Mouse (Mus musculus) hematopoietic multipotent progenitor cell, adult 10-12 weeks (in vitro differentiated cells): ENCODE measurements around the gene Olfr23. TPM values are rescaled to one million over a fixed set of nuclear protein-coding genes. Genes with fewer than 3 reads are reported as not detected.

Experiments used
- polyA plus RNA-seq: library from polyadenylated mRNA; stranded (reverse); fragments of >175 nt; gene quantifications from 2 replicates; pipeline ENCODE4 v1.2.3, GENCODE M21; 2012; ENCODE audit warnings: low replicate concordance

Gene Olfr23
- not detected in 2 replicates for polyA plus RNA-seq

DNA sequence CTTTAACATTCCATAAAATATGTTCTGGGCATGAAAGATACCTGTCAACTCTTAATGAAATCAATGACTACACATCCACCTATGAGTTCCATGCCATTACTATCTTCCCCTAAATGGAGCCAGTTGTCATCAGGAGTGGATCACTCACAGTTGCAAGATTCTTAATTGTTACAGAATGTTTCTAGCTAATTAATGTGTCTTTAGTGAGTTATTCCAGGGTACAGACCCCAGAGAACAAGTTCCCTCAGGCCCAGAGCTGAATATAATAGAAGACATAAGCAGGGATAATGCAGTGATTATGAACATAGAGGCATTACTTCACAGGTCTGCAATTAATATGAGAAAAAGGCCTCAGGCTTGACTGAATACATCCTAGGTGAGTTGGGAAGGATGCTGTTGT, at the start of gene Olfr23:
Gene Olfr23, plus strand, starts transcription at position 301 of the 400 bp plus-strand sequence.

DNA sequence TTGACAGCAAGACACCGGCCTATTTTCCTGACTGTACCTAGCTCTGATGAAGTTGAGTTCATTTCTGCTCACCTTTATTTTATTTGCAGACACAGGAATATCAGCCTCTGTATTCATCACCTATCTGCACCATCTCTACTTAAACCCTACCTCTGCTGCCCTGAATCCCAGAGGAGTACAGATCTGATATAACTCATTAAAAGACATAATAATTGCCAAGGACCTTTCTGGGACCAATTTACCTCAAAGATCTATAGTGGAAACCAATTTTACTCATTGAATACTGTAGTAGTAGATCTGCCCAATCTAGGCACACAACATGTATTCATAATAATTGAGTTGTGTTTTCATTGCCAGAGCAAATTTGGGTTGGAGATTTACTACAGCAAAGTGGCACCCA, 45.8 kb upstream of the Olfr23 start, which contains the start of gene Olfr394:
Gene Olfr394, minus strand, starts transcription at position 101 of the 400 bp plus-strand sequence.

DNA sequence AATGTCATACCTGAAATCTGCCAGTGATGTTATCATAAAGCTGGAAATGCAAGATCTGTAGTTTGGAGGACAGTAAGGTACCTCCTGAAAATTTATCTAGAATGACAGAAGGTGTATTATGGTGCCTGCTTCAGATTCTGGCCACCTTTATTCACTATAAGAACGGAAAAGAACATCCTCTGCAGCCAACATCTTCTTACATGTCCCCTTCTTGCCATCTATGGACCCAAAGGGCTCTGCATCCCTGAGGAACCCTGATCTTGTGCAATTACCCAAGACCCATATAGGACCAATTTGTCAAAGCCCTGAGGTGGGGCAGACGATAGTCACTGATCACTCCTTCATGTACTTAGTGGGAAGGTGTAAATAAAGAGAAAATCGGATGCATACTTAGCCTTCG, 27.3 kb upstream of the Olfr23 start, which contains the start of gene Olfr395:
Gene Olfr395, minus strand, starts transcription at position 101 of the 400 bp plus-strand sequence.

DNA sequence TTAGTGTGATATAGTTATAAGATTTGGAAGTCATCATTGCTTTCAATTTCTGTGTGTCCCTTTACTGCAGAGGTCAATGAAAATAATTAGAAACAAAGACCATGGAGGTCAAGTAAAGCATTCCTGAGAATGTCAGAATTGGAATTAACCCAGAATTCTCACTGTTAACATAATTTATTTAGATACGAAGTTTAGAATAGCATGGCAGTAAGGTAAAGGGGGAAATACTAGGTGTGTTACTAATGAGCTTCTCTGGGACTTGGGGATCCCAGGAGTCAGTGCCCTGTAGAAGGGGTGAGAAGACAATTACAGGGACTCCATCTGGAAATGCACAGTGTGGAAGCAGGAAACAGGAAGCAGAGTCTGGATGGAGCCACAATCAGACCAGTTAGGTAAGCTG, 24.0 kb downstream of the Olfr23 start, which contains the start of gene Olfr397:
Gene Olfr397, plus strand, starts transcription at position 301 of the 400 bp plus-strand sequence.

DNA sequence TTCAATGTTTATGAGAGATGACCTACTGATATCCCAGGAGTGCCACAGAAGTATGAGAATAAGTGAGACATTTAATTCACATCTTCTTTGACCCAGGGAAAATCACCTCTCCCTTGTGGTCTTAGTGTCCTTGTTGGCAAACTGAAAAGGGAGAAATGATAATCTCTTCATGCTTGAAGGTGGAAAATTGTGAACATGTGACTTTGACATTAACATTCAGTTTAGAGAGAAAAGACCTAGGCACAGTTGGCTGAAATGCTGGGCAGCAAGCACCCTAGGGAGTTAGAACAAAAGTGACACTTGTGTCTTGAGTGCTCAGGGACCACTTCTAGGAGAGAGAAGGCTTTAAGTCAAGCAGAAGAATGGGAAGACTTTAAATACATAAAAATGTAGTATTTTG, 53.8 kb downstream of the Olfr23 start, which contains the start of gene Olfr398:
Gene Olfr398, minus strand, starts transcription at position 101 of the 400 bp plus-strand sequence.

Other genes starting within 250 kb of the Olfr23 start
- gene Zfp735, start 247.9 kb upstream of the Olfr23 start, polyA plus RNA-seq = not detected in 2 replicates
- not detected in 2 replicates for gene Olfr389, start 156.0 kb upstream of the Olfr23 start, polyA plus RNA-seq
- not detected in 2 replicates for gene Olfr390, start 153.7 kb upstream of the Olfr23 start, polyA plus RNA-seq
- gene Olfr391-ps, start 133.6 kb upstream of the Olfr23 start, polyA plus RNA-seq = not detected in 2 replicates
- gene Olfr392, start 119.6 kb upstream of the Olfr23 start, polyA plus RNA-seq = not detected in 2 replicates
- gene Olfr393, start 85.2 kb upstream of the Olfr23 start, polyA plus RNA-seq = not detected in 2 replicates
- not detected in 2 replicates for gene Olfr394, start 45.9 kb upstream of the Olfr23 start, polyA plus RNA-seq
- not detected in 2 replicates for gene Olfr395, start 27.4 kb upstream of the Olfr23 start, polyA plus RNA-seq
- not detected in 2 replicates for gene Olfr397, start 24.1 kb downstream of the Olfr23 start, polyA plus RNA-seq
- gene Olfr398, start 53.7 kb downstream of the Olfr23 start, polyA plus RNA-seq = not detected in 2 replicates
- not detected in 2 replicates for gene Olfr139, start 119.9 kb downstream of the Olfr23 start, polyA plus RNA-seq
- not detected in 2 replicates for gene Olfr399, start 119.9 kb downstream of the Olfr23 start, polyA plus RNA-seq
- not detected in 2 replicates for gene Zfp616, start 133.3 kb downstream of the Olfr23 start, polyA plus RNA-seq
- not detected in 2 replicates for gene Olfr401, start 177.0 kb downstream of the Olfr23 start, polyA plus RNA-seq
- gene Olfr402, start 216.9 kb downstream of the Olfr23 start, polyA plus RNA-seq = not detected in 2 replicates
- gene Olfr403, start 249.6 kb downstream of the Olfr23 start, polyA plus RNA-seq = 0.04 TPM in 1 of 2 replicates, not detected in the other